Mouse (Mus musculus) testis, adult 2 months (tissue): ENCODE data around the gene Eef1g.

Experiments used
- CTCF ChIP-seq: fragments of 200-500 bp; IDR thresholded peaks from 2 replicates; pipeline ENCODE4 v1.5.1; 2012; ENCODE audit warnings: low read depth, mild to moderate bottlenecking, inconsistent platforms, low read length, moderate library complexity; ENCODE audit not compliant: control insufficient read depth, insufficient read depth, insufficient replicate concordance
- POLR2A ChIP-seq: fragments of 200-500 bp; IDR thresholded peaks from 2 replicates; pipeline ENCODE4 v1.6.1; 2012; ENCODE audit warnings: low read depth, mild to moderate bottlenecking, inconsistent platforms, low read length, moderate library complexity; ENCODE audit not compliant: control insufficient read depth

- TF ChIP-seq POLR2A (no peak), CTCF (no peak)
Observed at GRCm38 (mm10) chr19:8945251-8945650, 21.6 kb upstream of the Eef1g start.
